Mouse (Mus musculus): ENCODE data around the gene Txnrd1. TPM values are rescaled to one million over a fixed set of nuclear protein-coding genes. Genes with fewer than 3 reads are reported as not detected.

The Txnrd1 gene
- total RNA-seq, 2 experiments from 2014 or later = 53.1 to 54.0 TPM

DNA sequence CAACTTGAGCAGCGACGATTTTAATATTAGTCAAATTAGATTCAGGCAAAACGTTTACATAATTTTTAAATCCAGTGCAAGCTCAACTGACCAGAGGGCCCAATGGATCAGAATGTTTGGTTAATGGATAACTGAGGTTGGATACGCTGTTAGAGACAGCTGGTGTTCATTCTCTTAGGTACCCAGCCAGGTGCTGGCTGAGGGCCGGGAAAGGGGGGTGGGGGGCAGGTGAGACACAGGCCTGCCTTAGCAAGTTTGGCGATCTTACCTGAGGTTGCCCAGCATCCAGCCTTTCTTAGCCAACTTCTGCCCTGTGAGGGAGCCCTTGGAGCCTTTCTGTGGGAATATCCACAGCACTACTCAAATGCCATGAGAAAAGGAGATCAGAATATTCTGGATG lies 28.6 kb upstream of the Txnrd1 start:
- no peak overlapping the region for H3K27ac ChIP-seq
- no peak for DNase-seq (ENCODE audit: low spot score in 2 of 2)
- no peak overlapping the region for H3K4me3 ChIP-seq
- no peak for TF ChIP-seq CTCF (conservative IDR thresholded peaks at IDR 0.05)

DNA sequence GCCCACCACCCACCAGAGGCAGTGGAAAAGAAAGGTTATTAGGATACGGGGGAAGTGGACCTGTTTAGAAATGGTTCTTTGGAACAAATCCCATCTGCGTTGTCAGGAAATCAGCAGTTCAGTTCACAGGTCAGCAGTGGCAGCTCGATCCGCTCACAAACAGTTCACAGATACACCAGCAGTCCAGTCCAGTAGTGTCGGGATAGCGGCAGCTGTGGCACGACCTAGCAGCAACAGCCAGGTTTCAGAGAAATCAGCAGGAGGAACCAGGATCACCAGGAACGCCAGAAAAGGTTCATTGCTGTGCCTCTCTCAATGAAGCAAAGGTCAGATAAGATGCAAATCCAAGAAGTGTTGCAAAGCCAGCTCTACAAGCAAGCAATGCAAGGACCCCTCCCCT lies 27.3 kb upstream of the Txnrd1 start:
- no peak for TF ChIP-seq CTCF (conservative IDR thresholded peaks at IDR 0.05)
- H3K4me3 ChIP-seq = no peak overlapping the region
- DNase-seq (ENCODE audit: low spot score in 2 of 2) = no peak
- H3K27ac ChIP-seq = no peak overlapping the region

- TF ChIP-seq CTCF (conservative IDR thresholded peaks at IDR 0.05) = no peak
- no peak overlapping the region for H3K4me3 ChIP-seq
- no peak for DNase-seq (ENCODE audit: low spot score in 2 of 2)
- H3K27ac ChIP-seq = no peak overlapping the region
Measured at GRCm38 (mm10) chr10:82807238-82807637, 26.5 kb upstream of the Txnrd1 start.

DNA sequence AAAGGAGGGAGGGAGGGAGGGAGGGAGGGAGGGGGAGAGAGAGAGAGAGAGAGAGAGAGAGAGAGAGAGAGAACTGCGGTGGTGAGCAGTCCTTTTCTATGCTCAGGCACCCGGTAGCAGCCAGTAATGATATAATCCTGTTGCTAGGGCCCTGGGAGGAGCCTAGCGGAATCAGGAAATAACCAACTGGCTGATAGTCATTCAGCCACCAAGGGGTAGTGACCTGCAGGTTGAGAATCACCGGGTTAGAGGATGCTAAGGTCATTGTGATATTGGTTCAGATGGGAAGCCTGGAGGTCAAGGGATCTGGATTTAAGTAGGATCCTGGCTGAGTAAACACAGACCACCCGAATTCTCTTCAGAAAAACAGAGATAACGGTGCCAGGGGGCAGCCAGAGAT lies 25.6 kb upstream of the Txnrd1 start:
- TF ChIP-seq CTCF (conservative IDR thresholded peaks at IDR 0.05) = no peak
- DNase-seq (ENCODE audit: low spot score in 2 of 2) = no peak
- Histone ChIP-seq H3K27ac (no peak overlapping the region), H3K4me3 (no peak overlapping the region)

DNA sequence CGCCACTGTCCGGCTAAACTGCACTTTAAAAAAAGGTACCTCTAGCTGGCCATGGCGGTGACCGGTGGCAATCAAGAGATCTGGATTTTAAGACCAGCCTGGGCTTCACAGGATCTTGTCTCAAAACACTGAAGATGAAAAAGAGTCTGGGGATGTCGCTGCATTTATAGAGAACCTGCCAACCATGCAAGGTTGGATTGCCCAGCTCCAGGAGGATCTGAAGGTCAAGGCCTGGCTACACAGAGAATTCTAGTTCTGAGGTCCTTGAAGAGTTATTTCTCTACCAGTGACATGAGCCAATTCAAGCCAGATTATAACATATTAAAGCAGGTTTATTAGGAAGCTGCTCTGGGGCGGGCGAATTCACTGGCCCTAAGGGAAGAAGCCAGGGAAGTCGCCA lies 24.9 kb upstream of the Txnrd1 start:
- Histone ChIP-seq H3K27ac (no peak overlapping the region), H3K4me3 (no peak overlapping the region)
- no peak for DNase-seq (ENCODE audit: low spot score in 2 of 2)
- TF ChIP-seq CTCF (conservative IDR thresholded peaks at IDR 0.05) = no peak

GRCm38 (mm10) chr10:82809352-82809751 lies 24.4 kb upstream of the Txnrd1 start:
- no peak for TF ChIP-seq CTCF (conservative IDR thresholded peaks at IDR 0.05)
- H3K4me3 ChIP-seq = no peak overlapping the region
- DNase-seq (ENCODE audit: low spot score in 2 of 2) = no peak

GRCm38 (mm10) chr10:82811855-82812431 lies 21.8 kb upstream of the Txnrd1 start:
- peak; percentile 45 to 81 for DNase-seq (ENCODE audit: low spot score in 2 of 2)
- TF ChIP-seq CTCF (conservative IDR thresholded peaks at IDR 0.05) = peak; percentile 76
- H3K4me3 ChIP-seq = peak overlapping the region; percentile 61
- H3K27ac ChIP-seq = peak overlapping the region; percentile 48; the same call in 1 of the 2 replicates

More at GRCm38 (mm10) chr10:82809352-82809751, 24.4 kb upstream of the Txnrd1 start:
- H3K27ac ChIP-seq = no peak overlapping the region

DNA sequence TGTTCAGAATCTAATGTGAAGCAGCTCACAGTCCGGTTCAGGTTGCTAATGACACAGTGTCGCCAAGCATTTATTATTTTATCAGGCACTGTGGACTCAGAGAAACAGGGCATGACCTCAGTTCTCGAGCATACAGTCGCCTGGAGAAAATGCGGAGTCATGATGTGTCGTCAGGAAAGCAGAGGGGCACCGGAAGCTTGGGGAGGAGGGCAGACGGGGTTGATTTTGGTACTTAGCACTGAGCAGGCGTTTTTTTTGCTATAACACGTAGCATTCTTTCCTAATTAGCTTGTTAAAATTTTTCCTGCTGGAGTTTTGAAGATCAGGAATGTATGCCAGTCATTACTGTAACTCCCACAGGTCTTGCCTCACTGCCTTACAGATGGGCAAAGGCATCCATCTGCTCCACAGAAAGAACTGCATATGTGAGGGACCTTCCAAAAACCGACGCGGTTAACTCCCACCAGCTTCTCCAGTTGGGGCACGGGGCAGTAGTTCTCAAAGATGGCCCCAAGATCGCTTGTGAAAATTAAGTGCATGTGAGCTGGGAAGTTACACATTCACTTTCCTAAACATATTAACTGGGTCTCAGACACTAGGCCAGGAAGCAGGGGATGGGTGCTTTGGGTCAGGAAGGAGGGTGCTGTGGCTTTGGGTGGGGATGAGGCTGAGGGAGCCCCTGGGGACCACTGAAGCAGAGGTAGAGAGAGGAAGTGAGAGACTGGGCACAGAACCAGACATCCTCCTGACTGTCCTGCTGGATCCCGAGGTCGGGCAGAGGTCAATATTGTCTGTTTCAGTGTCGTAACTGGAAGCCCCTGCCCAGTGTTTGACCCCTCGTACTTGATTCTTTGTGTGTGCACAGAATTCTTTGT lies 19.4 kb upstream of the Txnrd1 start:
- H3K27ac ChIP-seq = no peak overlapping the region
- peak; percentile 13 to 27 for DNase-seq (ENCODE audit: low spot score in 2 of 2)
- TF ChIP-seq CTCF (conservative IDR thresholded peaks at IDR 0.05) = no peak
- no peak overlapping the region for H3K4me3 ChIP-seq

DNA sequence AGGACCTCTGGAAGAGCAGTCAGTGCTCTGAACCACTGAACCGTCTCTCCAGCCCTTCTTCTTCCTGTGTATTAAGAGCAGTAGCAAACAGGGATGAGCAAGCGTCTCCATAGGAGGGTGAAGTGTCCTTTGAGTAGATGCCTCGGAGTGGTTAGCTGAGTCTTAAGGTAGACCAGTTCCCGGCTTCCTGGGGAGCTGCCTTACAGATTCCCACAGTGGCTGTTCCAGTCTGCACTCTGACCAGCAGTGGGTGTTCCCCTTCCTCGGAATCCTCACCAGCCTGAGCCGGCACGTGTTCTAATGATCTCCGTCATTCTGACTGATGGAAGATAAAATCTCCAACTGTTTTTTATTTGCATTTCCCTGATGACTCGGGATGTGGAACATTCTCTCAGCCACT lies 17.3 kb upstream of the Txnrd1 start:
- Histone ChIP-seq H3K27ac (no peak overlapping the region), H3K4me3 (no peak overlapping the region)
- no peak for DNase-seq (ENCODE audit: low spot score in 2 of 2)
- no peak for TF ChIP-seq CTCF (conservative IDR thresholded peaks at IDR 0.05)

DNA sequence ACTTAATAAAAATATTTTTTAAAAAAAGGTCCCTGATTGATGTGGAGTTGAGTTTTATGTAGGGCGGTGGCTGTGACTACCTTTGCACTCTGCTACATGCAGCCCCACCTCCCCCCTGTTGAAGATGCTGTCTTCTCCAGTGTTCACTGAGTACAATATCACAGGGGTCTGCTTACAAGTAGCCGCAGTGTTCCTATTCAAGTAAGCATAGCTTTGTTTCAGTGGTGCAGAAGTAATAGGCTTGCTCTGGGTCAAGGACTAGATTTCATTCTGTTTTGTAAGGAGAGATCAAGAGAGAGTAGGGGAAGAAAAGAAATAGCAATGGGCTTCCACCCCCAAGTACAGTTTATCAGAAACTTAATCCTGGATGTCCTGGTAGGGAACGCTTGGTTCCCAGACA lies 16.2 kb upstream of the Txnrd1 start:
- Histone ChIP-seq H3K4me3 (no peak overlapping the region), H3K27ac (no peak overlapping the region)
- DNase-seq (ENCODE audit: low spot score in 2 of 2) = no peak
- no peak for TF ChIP-seq CTCF (conservative IDR thresholded peaks at IDR 0.05)

GRCm38 (mm10) chr10:82817936-82818335 lies 15.8 kb upstream of the Txnrd1 start:
- TF ChIP-seq CTCF (conservative IDR thresholded peaks at IDR 0.05) = no peak
- DNase-seq (ENCODE audit: low spot score in 2 of 2) = no peak
- Histone ChIP-seq H3K4me3 (no peak overlapping the region), H3K27ac (no peak overlapping the region)

DNA sequence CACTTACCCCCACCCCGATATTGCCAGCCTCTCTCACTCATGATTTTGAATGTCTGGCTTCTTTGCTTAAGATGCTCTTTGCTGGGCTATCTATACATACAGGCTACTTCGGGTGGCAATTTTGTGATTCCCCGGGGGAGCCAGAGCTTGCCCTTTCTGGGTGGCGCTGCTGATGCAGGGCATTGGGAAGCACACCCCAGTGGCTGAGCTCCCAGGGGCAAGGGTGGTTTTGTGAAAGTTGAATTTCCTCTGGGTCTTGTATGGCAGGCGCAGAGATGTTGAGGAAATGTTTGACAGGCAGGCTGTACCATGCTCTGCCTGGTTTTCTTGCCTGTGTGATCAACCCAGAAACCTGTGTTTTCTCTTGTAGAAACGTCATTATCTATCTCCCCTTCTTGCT lies 15.1 kb upstream of the Txnrd1 start:
- DNase-seq (ENCODE audit: low spot score in 2 of 2) = no peak
- TF ChIP-seq CTCF (conservative IDR thresholded peaks at IDR 0.05) = no peak
- no peak overlapping the region for H3K4me3 ChIP-seq
- H3K27ac ChIP-seq = no peak overlapping the region

DNA sequence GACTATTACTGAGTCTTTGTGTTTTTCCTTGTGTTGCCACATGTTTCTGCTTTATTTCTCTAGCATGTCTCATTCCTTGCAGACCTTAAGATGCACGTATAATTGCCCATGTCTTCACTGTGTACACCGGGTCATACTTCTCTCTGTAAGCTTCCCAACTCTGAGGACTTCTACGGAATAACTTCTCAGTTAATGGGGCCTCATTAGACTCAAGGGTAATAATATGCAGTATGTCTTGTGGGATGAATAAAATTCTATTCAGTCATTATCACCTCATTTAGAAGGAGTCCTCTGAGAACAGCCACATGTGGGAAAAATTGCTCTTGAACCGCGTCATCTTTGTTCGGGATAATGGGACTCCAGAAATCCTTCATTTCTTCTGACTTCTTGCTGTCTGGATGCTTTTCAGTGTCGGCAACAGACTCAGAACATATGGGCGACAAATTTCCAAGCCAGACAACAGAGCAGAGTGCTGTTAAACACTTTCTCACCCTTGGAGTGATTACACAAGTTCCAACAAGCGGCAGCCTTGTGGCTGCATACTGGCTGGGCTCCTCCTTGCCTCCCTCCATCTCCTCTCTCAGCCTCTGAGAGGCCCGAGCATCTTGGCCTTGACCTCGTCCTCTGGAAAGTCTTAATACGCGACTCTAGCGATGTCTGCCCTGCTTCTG lies 10.5 kb upstream of the Txnrd1 start:
- no peak overlapping the region for H3K27ac ChIP-seq
- no peak for DNase-seq (ENCODE audit: low spot score in 2 of 2)
- TF ChIP-seq CTCF (conservative IDR thresholded peaks at IDR 0.05) = no peak
- no peak overlapping the region for H3K4me3 ChIP-seq

All from layer of hippocampus, adult 2 months (tissue).